Mouse (Mus musculus) cerebellum, adult 9-10 months (tissue): ENCODE results near the gene Itgb3.

Experiments
- DNase-seq: peaks from one replicate; pipeline ENCODE4 v3.0.0; 2022

Itgb3 gene

GRCm38 (mm10) chr11:104661531-104662205, 53.9 kb downstream of the Itgb3 start:
- DNase-seq = no peak

- no peak for DNase-seq
Measured at GRCm38 (mm10) chr11:104662573-104662972, 54.8 kb downstream of the Itgb3 start.

DNA sequence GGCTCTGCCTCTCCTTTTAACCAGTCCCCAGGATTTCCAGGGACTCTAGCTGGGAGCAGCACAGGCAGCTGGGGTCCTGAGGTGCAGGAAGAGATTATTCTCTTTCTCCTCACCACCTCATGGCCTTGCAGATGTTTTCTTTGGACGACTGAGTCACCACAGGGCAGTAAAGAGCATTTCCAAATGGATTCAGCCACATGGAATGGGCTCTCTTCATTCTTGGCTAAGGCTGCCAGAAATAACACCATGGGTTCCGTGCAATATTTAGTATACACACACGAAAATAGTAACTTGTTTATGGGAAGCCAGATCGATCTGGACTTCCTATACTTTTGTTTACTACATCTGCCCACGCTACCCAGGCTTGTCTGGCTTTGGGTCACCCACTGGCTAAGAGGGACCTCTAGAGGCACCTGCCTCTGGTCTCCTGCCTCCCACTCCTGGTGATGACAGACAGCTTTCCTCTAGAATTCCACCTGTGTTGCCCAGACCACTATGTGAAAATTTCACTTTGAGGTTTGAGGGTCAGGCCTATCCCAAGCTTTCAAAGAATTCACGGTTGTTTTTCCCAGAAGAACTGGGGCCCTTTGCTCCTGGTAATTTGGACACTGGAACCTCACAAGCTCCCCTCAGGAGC, 55.6 kb downstream of the Itgb3 start:
- no peak for DNase-seq

DNA sequence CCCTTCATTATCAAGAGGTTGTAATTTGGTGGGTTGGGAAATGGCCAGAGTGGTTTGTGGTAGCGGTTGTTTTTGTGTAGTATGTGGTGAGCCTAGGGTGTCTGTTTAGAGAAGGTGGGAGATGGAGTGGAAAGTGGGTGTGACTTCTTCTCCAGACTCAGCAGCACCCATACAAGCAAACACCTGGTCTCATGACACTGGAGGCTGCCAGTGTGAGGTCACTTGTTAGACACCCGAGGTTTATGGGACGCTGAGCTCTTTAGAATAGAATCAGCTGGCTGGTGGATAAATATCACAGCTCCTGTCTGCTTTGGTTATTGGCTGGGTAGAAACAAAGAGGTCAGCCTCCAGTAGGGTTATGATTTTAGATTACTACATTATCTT, 56.1 kb downstream of the Itgb3 start:
- no peak for DNase-seq

DNA sequence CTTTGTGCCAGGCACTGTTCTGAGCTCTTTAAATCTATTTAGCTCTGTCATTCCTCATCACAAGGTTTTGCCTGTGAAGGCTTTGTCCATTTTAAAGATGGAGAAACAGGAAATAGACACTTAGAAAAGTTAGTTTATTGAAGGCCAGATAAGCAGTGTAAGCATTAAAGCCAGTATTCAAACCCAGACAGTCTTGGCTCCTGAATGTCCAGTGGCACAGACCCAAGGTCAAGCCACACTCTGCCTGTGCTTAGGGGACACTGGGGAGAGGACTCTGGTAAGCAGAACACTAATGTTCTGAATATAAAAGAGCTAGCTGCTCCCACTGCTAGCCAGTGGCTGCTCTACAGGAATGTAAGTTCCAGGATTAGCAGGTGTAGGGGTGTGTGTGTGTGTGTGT, 56.6 kb downstream of the Itgb3 start:
- no peak for DNase-seq

GRCm38 (mm10) chr11:104667399-104667798, 59.6 kb downstream of the Itgb3 start:
- DNase-seq = no peak

- DNase-seq = no peak
Measured at GRCm38 (mm10) chr11:104673412-104673811, 65.6 kb downstream of the Itgb3 start.

DNA sequence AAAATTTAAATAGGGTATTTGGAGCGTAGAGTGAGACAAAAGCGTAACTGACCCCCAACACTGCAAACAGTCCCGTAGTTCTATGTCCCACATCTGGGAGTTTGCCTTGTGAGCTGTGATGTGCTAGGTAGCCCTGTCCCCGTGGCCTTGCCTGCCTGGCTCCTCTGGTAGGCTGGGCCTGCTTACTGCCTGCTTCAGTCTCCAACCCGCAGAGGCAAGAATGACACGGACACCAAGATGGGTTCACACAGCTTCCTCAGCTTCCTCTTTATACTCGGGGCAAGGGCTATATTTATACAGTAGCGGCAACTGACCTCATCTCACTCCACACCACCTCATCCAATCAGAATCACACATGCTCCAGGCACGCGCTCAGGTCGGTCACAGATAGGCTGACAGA, 67.0 kb downstream of the Itgb3 start:
- DNase-seq = no peak

GRCm38 (mm10) chr11:104685548-104685947, 77.7 kb downstream of the Itgb3 start, which contains the start of gene Gm11639:
Gene Gm11639, plus strand, starts transcription at chr11:104685707.
- no peak for DNase-seq

DNA sequence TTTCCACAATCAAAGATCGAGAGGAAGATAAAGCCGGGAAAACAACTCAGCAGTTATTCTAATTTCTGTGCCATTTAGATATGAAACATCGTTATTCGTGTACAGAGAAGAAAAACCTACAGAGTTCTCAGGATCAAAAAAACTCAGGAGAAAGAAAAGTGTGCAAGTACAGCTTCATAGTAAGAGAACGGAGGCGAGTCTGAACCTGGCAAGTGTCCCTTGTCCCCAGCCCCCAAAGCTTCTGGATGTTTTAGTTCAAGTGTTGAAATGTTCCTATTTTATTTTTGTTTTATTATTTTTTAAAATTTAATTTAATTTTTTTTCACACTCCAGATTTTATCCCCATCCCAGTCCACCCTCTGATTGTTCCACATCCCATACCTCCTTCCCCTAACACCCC, 85.4 kb downstream of the Itgb3 start:
- no peak for DNase-seq

DNA sequence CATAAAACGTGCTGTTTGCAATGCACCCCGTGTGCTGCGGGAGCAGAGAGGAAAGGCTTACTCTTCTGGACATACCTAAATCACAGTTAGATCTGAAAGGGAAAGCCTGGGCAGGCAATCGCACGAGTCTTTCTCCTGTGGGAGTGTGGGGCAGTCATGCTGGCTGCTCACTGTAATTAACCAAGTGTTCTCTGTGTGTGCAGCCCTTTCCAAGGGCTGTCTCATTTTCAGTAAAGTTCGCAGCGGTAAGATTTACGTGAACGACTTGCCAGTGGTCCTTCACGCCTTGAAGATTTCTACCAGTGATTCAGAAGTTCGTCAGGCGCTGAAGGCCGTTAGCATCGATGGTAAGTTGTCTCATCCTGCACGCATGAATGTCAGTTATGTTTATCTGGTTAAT, 96.3 kb downstream of the Itgb3 start:
- DNase-seq = no peak

DNA sequence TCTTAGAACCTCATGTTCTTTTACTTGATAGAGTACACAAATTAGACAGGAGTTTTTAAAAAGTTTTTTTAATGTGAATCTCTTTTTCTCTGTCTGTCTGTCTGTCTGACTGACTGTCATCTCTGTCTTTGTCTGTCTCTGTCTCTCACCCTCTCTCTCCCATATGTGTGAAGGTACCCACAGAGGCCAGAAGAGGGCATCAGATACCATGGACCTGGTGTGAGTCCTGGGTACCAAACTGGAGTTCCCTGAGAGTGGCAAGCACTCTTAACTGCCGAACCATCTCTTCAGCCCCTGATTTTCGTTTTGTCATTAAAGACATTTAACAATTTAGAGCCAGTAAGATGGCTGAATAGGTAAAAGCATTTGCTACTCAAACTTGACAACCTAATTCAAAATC, 99.3 kb downstream of the Itgb3 start:
- DNase-seq = no peak
